Mouse (Mus musculus): ENCODE measurements around the gene Gm17428. TPM values are rescaled to one million over a fixed set of nuclear protein-coding genes. Genes with fewer than 3 reads are reported as not detected.
"Not testable (repeated sequence)": the region's sequence is repeated elsewhere in the genome, so short reads cannot be mapped to it uniquely, and the experiment has no call there.

Gm17428 gene
- polyA plus RNA-seq, 1 experiment from 2014 or later = not detected

DNA sequence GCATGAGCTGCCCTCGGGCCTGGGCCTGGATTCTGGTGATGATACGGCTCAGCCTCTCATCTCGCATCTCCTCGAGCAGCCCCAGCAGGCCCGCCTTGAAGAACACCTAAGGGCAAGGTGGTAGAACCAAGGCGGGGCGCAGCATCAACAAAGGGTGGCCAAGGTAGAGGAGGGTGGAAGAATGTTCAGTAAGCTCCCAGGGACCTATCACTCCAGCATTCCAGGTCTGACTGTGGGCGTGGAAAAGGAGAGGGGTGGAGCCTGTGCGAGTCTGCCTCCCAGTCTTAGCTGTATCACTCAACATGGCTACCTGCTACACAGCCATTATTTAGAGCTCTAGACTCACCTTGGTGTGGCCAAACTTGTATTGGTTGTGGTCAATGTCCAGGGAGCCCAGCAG lies 20.2 kb upstream of the Gm17428 start:
- Histone ChIP-seq H3K9ac (ENCODE audit: low read length) (no peak overlapping the region), H3K36me3 (ENCODE audit: control insufficient read depth, insufficient read depth, low read length) (no peaks in the 10 kb centered on the region), H3K27me3 (ENCODE audit: control insufficient read depth, insufficient read depth, low read length) (no peaks in the 10 kb centered on the region), H3K27ac (replicated peaks) (no peak overlapping the region), H3K4me3 (ENCODE audit: low read depth, low read length) (no peak overlapping the region), H3K4me1 (replicated peaks; ENCODE audit: control insufficient read depth, insufficient read depth) (no peaks in the 10 kb centered on the region), H3K9me3 (ENCODE audit: control insufficient read depth, low read length) (no peaks in the 10 kb centered on the region), H3K4me2 (replicated peaks; ENCODE audit: low read depth) (no peak overlapping the region)
- ATAC-seq (ENCODE audit: low FRiP score, low TSS enrichment) (no peak), DNase-seq (ENCODE audit: low spot score) (no peak)
- TF ChIP-seq EP300 (optimal IDR thresholded peaks at IDR 0.05) = no peak
- TF ChIP-seq CTCF (IDR thresholded peaks at IDR 0.05; ENCODE audit: low read depth) = no peak
- WGBS = 73% methylated on average over 9 of the region's 9 CpGs

DNA sequence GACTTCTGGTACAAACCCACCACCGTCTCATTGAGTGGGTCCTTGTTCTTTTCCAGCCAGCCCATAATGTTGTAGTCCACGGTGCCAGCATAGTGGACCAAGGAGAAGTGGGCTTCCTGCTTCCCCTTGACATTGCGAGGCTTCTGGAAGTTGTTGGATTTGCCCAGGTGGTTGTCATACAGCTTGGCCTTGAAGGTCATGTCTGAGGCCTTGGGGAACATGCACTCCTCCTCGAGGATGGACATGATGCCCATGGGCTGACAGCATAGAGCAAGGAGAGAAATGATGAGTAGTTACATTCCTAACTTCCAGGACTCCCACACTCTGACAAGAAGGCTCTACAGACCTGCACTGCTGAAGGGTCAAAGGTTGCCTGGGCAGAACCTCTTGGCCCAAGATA lies 18.2 kb upstream of the Gm17428 start:
- H3K27ac ChIP-seq (replicated peaks) = no peak overlapping the region
- ATAC-seq (ENCODE audit: low FRiP score, low TSS enrichment) = no peak

DNA sequence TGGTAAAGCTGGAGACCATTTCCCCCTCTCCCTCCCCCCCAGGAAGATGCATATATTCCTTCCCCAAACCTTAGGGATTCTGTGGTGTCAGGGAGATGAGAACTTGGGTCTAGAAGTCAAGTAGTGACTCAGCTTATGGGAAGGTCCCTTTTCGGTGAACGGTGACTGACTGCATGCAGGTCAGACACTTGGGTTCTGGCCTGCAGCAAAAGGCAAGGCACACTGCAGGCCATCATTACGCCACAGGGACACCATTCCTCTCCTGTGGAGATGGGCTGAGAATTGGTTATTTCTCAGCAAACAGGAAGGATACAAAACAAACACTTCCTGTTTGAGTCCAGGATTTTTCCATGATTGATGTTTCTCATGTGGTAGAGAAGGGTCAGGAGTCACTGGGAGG lies 17.5 kb upstream of the Gm17428 start:
- DNase-seq (ENCODE audit: low spot score) (no peak), ATAC-seq (ENCODE audit: low FRiP score, low TSS enrichment) (no peak)
- 92% methylated on average over 3 of the region's 3 CpGs for WGBS
- no peaks in the 10 kb centered on the region for H3K27me3 ChIP-seq (ENCODE audit: control insufficient read depth, insufficient read depth, low read length)
- H3K4me3 ChIP-seq (ENCODE audit: low read depth, low read length) = no peak overlapping the region
- no peaks in the 10 kb centered on the region for H3K4me1 ChIP-seq (replicated peaks; ENCODE audit: control insufficient read depth, insufficient read depth)
- no peak overlapping the region for H3K4me2 ChIP-seq (replicated peaks; ENCODE audit: low read depth)
- no peaks in the 10 kb centered on the region for H3K36me3 ChIP-seq (ENCODE audit: control insufficient read depth, insufficient read depth, low read length)
- no peak for TF ChIP-seq CTCF (IDR thresholded peaks at IDR 0.05; ENCODE audit: low read depth)
- TF ChIP-seq EP300 (optimal IDR thresholded peaks at IDR 0.05) = no peak
- H3K9ac ChIP-seq (ENCODE audit: low read length) = no peak overlapping the region
- H3K9me3 ChIP-seq (ENCODE audit: control insufficient read depth, low read length) = no peaks in the 10 kb centered on the region
- no peak overlapping the region for H3K27ac ChIP-seq (replicated peaks)

More for the DNA sequence above, 18.2 kb upstream of the Gm17428 start:
- WGBS = 79% methylated on average over 4 of the region's 4 CpGs
- H3K4me3 ChIP-seq (ENCODE audit: low read depth, low read length) = no peak overlapping the region
- H3K4me1 ChIP-seq (replicated peaks; ENCODE audit: control insufficient read depth, insufficient read depth) = no peaks in the 10 kb centered on the region
- no peak overlapping the region for H3K4me2 ChIP-seq (replicated peaks; ENCODE audit: low read depth)
- TF ChIP-seq CTCF (IDR thresholded peaks at IDR 0.05; ENCODE audit: low read depth) = no peak
- no peak for TF ChIP-seq EP300 (optimal IDR thresholded peaks at IDR 0.05)
- H3K9ac ChIP-seq (ENCODE audit: low read length) = no peak overlapping the region
- no peaks in the 10 kb centered on the region for H3K9me3 ChIP-seq (ENCODE audit: control insufficient read depth, low read length)
- H3K36me3 ChIP-seq (ENCODE audit: control insufficient read depth, insufficient read depth, low read length) = no peaks in the 10 kb centered on the region
- no peak for DNase-seq (ENCODE audit: low spot score)
- no peaks in the 10 kb centered on the region for H3K27me3 ChIP-seq (ENCODE audit: control insufficient read depth, insufficient read depth, low read length)

DNA sequence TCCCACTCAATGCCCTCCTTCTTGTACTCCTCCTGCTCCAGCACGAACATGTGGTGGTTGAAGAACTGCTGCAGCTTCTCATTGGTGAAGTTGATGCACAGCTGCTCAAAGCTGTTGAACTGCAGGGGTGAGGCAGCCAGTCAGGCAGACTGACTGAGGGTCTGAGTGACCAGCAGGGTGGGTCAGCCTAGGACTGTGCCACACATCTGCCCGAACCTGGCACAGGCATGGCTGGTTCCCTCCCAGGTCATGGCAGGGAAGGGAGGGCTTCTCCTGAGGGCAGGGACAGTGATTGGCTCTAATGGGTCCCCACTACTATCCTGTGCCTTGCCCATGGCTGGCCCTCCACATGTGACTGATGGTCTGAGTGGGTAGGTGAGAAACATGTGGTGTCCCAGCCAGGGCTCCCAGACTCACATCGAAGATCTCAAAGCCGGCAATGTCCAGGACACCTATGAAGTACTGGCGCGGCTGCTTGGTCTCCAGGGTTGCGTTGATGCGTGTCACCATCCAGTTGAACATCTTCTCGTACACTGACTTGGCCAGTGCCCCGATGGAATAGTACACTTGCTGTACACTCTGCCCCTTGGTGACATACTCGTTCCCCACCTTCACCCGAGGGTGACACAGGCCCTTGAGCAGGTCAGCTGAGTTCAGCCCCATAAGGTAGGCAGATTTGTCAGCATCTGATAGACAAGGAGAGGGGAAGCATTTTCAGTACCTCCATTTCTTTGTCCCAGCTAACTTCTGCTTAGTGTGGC lies 16.7 kb upstream of the Gm17428 start:
- peak; percentile 32; the same call in 1 of the 2 replicates for ATAC-seq (ENCODE audit: low FRiP score, low TSS enrichment)
- WGBS = 92% methylated on average over 12 of the region's 12 CpGs
- H3K9me3 ChIP-seq (ENCODE audit: control insufficient read depth, low read length) = not testable (repeated sequence)

DNA sequence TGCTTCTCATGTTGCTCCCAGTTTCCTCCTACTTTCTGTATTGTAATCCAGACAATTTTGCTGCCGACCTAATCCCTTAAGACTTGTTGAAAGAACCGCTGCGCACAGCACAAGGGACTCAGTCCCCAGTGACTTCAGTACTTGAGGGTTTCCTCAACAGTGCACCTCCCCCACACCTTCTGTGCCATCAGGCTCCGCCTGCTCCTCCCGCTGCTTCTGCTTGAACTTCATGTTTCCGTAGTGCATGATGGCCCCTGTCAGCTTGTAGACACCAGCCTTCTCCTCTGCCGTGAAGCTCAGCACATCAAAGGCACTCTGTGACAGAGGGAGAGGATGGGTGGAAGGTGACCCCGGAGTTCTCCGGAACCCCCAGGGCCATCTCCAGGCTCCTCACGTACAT lies 16.0 kb upstream of the Gm17428 start:
- H3K4me1 ChIP-seq (replicated peaks; ENCODE audit: control insufficient read depth, insufficient read depth) = no peaks in the 10 kb centered on the region
- no peak overlapping the region for H3K4me3 ChIP-seq (ENCODE audit: low read depth, low read length)
- no peak for TF ChIP-seq CTCF (IDR thresholded peaks at IDR 0.05; ENCODE audit: low read depth)
- TF ChIP-seq EP300 (optimal IDR thresholded peaks at IDR 0.05) = no peak
- H3K9me3 ChIP-seq (ENCODE audit: control insufficient read depth, low read length) = no peaks in the 10 kb centered on the region
- H3K27me3 ChIP-seq (ENCODE audit: control insufficient read depth, insufficient read depth, low read length) = no peaks in the 10 kb centered on the region
- no peak for ATAC-seq (ENCODE audit: low FRiP score, low TSS enrichment)
- H3K36me3 ChIP-seq (ENCODE audit: control insufficient read depth, insufficient read depth, low read length) = no peaks in the 10 kb centered on the region
- WGBS = 61% methylated on average over 10 of the region's 10 CpGs
- no peak for DNase-seq (ENCODE audit: low spot score)
- no peak overlapping the region for H3K9ac ChIP-seq (ENCODE audit: low read length)
- H3K4me2 ChIP-seq (replicated peaks; ENCODE audit: low read depth) = no peak overlapping the region
- H3K27ac ChIP-seq (replicated peaks) = no peak overlapping the region

More for the DNA sequence above, 16.7 kb upstream of the Gm17428 start:
- not testable (repeated sequence) for H3K4me3 ChIP-seq (ENCODE audit: low read depth, low read length); H3K27me3 ChIP-seq (ENCODE audit: control insufficient read depth, insufficient read depth, low read length); DNase-seq (ENCODE audit: low spot score); H3K4me1 ChIP-seq (replicated peaks; ENCODE audit: control insufficient read depth, insufficient read depth); H3K9ac ChIP-seq (ENCODE audit: low read length); H3K36me3 ChIP-seq (ENCODE audit: control insufficient read depth, insufficient read depth, low read length); H3K4me2 ChIP-seq (replicated peaks; ENCODE audit: low read depth); H3K27ac ChIP-seq (replicated peaks)

DNA sequence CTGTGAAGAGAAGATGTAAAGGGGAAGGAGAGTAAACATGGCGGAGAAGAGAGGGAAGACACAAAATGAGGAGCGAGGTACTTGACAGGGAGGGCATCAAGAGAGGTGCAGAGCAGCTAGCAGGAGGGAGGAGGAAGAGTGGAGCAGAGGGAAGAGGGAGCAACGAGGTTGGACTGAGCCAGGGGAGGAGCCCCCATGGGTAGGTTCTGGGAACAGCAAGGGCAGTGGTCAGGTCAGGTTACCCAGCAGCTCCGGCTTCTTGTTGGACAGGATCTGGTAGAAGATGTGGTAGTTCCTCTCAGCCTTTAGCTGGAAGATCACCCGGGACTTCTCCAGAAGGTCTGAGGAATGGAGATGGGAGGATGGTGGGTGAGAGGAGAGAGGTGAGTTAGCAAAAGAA lies 15.2 kb upstream of the Gm17428 start:
- Histone ChIP-seq H3K9ac (ENCODE audit: low read length) (no peak overlapping the region), H3K36me3 (ENCODE audit: control insufficient read depth, insufficient read depth, low read length) (no peaks in the 10 kb centered on the region), H3K27ac (replicated peaks) (no peak overlapping the region), H3K4me2 (replicated peaks; ENCODE audit: low read depth) (no peak overlapping the region), H3K27me3 (ENCODE audit: control insufficient read depth, insufficient read depth, low read length) (no peaks in the 10 kb centered on the region), H3K9me3 (ENCODE audit: control insufficient read depth, low read length) (no peaks in the 10 kb centered on the region), H3K4me1 (replicated peaks; ENCODE audit: control insufficient read depth, insufficient read depth) (no peaks in the 10 kb centered on the region), H3K4me3 (ENCODE audit: low read depth, low read length) (no peak overlapping the region)
- DNase-seq (ENCODE audit: low spot score) = no peak
- WGBS = 78% methylated on average over 5 of the region's 5 CpGs
- ATAC-seq (ENCODE audit: low FRiP score, low TSS enrichment) = no peak
- TF ChIP-seq EP300 (optimal IDR thresholded peaks at IDR 0.05) (no peak), CTCF (IDR thresholded peaks at IDR 0.05; ENCODE audit: low read depth) (no peak)
